Mouse (Mus musculus) stomach, postnatal 0 days (tissue): ENCODE results near the gene Tgfbr1. TPM values are rescaled to one million over a fixed set of nuclear protein-coding genes. Genes with fewer than 3 reads are reported as not detected.

Source experiments
- ATAC-seq: fragments of 200-750 bp; cut with Nextera tagmentation; 2 replicates; pipeline ENCODE4 v1.8.0; 2017; ENCODE audit not compliant: low FRiP score, low TSS enrichment
- DNase-seq: peaks from one replicate; pipeline ENCODE4 v3.0.0-alpha.2; 2016; ENCODE audit warnings: low spot score
- H3K27ac ChIP-seq: fragments of 300-500 bp; sonication (generic); replicated peaks from 2 replicates; pipeline ENCODE4 v1.5.1; 2014; ENCODE audit warnings: mild to moderate bottlenecking, control low read depth
- H3K27me3 ChIP-seq: fragments of 300-500 bp; sonication (generic); 2 replicates; pipeline ENCODE4 v1.6.1; 2014; ENCODE audit warnings: low read length; ENCODE audit not compliant: control insufficient read depth, insufficient read depth
- H3K36me3 ChIP-seq: fragments of 300-500 bp; sonication (generic); 2 replicates; pipeline ENCODE4 v1.6.1; 2014; ENCODE audit warnings: low read length, mixed read lengths; ENCODE audit not compliant: control insufficient read depth, insufficient read depth
- H3K4me1 ChIP-seq: fragments of 300-500 bp; sonication (generic); replicated peaks from 2 replicates; pipeline ENCODE4 v1.6.1; 2014; ENCODE audit warnings: antibody characterized with exemption; ENCODE audit not compliant: control insufficient read depth, insufficient read depth
- H3K4me2 ChIP-seq: fragments of 300-500 bp; sonication (generic); replicated peaks from 2 replicates; pipeline ENCODE4 v1.6.1; 2014; ENCODE audit warnings: low read depth, mild to moderate bottlenecking, control low read depth, moderate library complexity
- H3K4me3 ChIP-seq: fragments of 300-500 bp; sonication (generic); 2 replicates; pipeline ENCODE4 v1.5.1; 2014; ENCODE audit warnings: low read depth, low read length, control low read depth
- H3K9ac ChIP-seq: fragments of 300-500 bp; sonication (generic); 2 replicates; pipeline ENCODE4 v1.6.1; 2014; ENCODE audit warnings: mild to moderate bottlenecking, low read length, control low read depth, mixed read lengths
- H3K9me3 ChIP-seq: fragments of 300-500 bp; sonication (generic); 2 replicates; pipeline ENCODE4 v1.6.1; 2016; ENCODE audit warnings: low read length; ENCODE audit not compliant: control insufficient read depth
- CTCF ChIP-seq: IDR thresholded peaks from 2 replicates; pipeline ENCODE4 v1.5.1; 2016; ENCODE audit warnings: antibody characterized with exemption, low read depth, mild to moderate bottlenecking, moderate library complexity
- EP300 ChIP-seq: optimal IDR thresholded peaks from 2 replicates; pipeline ENCODE3; 2016; ENCODE audit warnings: antibody characterized with exemption
- WGBS: fragments of 180-500 bp; shearing (Covaris S2); extraction: QIAGEN DNeasy Blood & Tissue Kit; methylation state at CpG from one replicate; pipeline ENCODE4 v1.1.7; 2014; 5-methylcytosine and 5-hydroxymethylcytosine counted together
- polyA plus RNA-seq: library from polyadenylated mRNA; unstranded; fragments of >200 nt; fragmentation: Nextera tagmentation; extraction: Ambion mirVana; gene quantifications from 2 replicates; pipeline ENCODE4 v1.2.1, GENCODE M21; 2015

Tgfbr1 gene
- 8.7 and 9.4 TPM in 2 replicates for polyA plus RNA-seq

DNA sequence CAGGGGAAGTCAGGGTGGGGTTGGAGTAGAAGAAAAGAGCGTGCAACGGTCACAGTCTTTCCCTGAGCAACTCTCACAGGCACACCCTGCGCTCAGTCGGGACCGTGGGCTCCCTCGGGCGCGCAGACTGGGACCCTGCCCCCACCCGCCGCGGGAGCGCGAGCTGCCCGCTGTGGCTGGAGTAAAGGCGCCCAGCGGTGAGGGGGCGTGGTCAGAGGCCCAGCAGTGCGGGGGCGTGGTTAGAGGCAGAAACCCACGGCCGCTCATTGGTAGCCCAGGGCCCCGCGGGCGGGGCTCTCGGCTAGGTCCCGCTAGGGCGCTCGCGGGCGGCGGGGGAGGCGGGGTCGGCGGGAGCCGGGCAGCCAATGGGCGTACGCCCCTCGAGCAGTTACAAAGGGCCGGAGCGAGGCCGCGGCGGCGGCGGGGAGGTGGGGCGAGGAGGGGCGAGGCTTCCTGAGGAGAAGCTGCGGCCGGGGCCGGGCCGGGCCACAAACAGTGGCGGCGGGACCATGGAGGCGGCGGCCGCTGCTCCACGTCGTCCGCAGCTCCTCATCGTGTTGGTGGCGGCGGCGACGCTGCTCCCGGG lies at the start of gene Tgfbr1:
Tgfbr1 (plus strand) TSS at position 420 of the 586 bp plus-strand sequence.
- Histone ChIP-seq H3K9me3 (no peaks in the 10 kb centered on the region), H3K9ac (peak within 1 kb of the TSS; percentile 90), H3K4me3 (peak within 1 kb of the TSS; percentile 87), H3K27me3 (no peaks in the 10 kb centered on the region), H3K27ac (peak within 1 kb of the TSS; percentile 96), H3K4me1 (no peaks in the 10 kb centered on the region), H3K36me3 (no peaks in the 10 kb centered on the region), H3K4me2 (peak within 1 kb of the TSS; percentile 98)
- WGBS = under 1% methylated on average over 52 of the region's 65 CpGs
- no peak for TF ChIP-seq EP300
- TF ChIP-seq CTCF = no peak
- peak; percentile 99 for ATAC-seq
- DNase-seq = peak; percentile 99

DNA sequence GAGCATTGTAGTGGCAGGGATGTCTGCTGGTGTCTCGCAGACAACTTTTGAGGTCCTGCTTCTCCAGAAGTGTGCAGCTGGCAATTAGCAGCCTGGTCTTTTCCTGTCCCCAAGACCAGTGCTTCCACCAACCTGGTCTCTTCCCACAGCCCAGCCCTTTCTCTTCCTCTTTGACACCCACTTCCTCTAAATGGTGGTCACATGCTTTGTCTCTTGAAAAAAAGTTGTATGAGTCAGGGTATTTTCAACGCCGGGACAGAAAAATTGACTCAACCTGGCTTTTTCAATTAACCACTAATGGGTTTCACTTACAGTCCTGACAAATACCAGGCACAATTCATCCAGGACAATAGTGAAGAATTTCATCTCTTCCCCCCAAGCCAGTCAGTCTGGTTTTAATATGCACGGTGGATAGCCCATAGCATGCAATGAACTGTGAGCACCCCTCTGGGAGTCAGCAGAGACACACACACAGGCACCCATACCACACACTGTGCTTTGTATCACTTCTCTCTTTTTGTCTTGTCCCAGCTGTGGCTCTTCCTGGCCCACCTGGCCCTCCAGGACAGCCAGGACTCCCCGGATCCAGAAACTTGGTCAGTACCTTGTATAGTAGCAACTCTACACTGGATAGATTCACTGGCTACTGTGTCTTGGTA lies 49.6 kb upstream of the Tgfbr1 start:
- H3K4me3 ChIP-seq = no peak overlapping the region
- no peak overlapping the region for H3K9ac ChIP-seq
- DNase-seq = no peak
- 0 out of 2 replicates have a peak, but pooled peaks cover 9% of the 10 kb centered on the region for H3K9me3 ChIP-seq
- 0 out of 2 replicates have a peak, but pooled peaks cover 2% of the 10 kb centered on the region for H3K36me3 ChIP-seq
- no peaks in the 10 kb centered on the region for H3K4me1 ChIP-seq
- no peak for TF ChIP-seq EP300
- no peak for TF ChIP-seq CTCF
- H3K27me3 ChIP-seq = no peaks in the 10 kb centered on the region
- 0 out of 2 replicates have a peak, but pooled peaks have one; percentile 24 for ATAC-seq
- no peak overlapping the region for H3K27ac ChIP-seq
- 62% methylated on average over 5 of the region's 5 CpGs for WGBS
- H3K4me2 ChIP-seq = no peak overlapping the region

GRCm38 (mm10) chr4:47309886-47310625 lies 43.0 kb upstream of the Tgfbr1 start:
- Histone ChIP-seq H3K4me1 (no peaks in the 10 kb centered on the region), H3K9ac (no peak overlapping the region), H3K27ac (no peak overlapping the region), H3K4me3 (no peak overlapping the region), H3K27me3 (no peaks in the 10 kb centered on the region), H3K4me2 (no peak overlapping the region), H3K9me3 (no peaks in the 10 kb centered on the region), H3K36me3 (peaks cover 2% of the 10 kb centered on the region; the same call in 1 of the 2 replicates)
- ATAC-seq (no peak), DNase-seq (no peak)
- 72% methylated on average over 12 of the region's 12 CpGs for WGBS
- no peak for TF ChIP-seq CTCF

- no peaks in the 10 kb centered on the region for H3K27me3 ChIP-seq
- H3K36me3 ChIP-seq = peaks cover 2% of the 10 kb centered on the region; the same call in 1 of the 2 replicates
- 41% methylated on average over 6 of the region's 6 CpGs for WGBS
- no peak for TF ChIP-seq CTCF
- no peak for TF ChIP-seq EP300
- no peak overlapping the region for H3K27ac ChIP-seq
- peak; percentile 81 for ATAC-seq
- no peak overlapping the region for H3K4me2 ChIP-seq
- no peaks in the 10 kb centered on the region for H3K4me1 ChIP-seq
- no peaks in the 10 kb centered on the region for H3K9me3 ChIP-seq
- H3K9ac ChIP-seq = no peak overlapping the region
- peak; percentile 57 for DNase-seq
- H3K4me3 ChIP-seq = no peak overlapping the region
These were observed 42.2 kb upstream of the Tgfbr1 start for GRCm38 (mm10) chr4:47310812-47311211.

GRCm38 (mm10) chr4:47311467-47311866 lies 41.6 kb upstream of the Tgfbr1 start:
- Histone ChIP-seq H3K36me3 (peaks cover 2% of the 10 kb centered on the region; the same call in 1 of the 2 replicates), H3K27me3 (no peaks in the 10 kb centered on the region), H3K4me3 (no peak overlapping the region), H3K9me3 (no peaks in the 10 kb centered on the region), H3K4me2 (no peak overlapping the region), H3K9ac (no peak overlapping the region), H3K4me1 (no peaks in the 10 kb centered on the region), H3K27ac (no peak overlapping the region)
- 89% methylated on average over 6 of the region's 6 CpGs for WGBS
- TF ChIP-seq CTCF = no peak
- no peak for TF ChIP-seq EP300
- DNase-seq = no peak
- ATAC-seq = no peak

DNA sequence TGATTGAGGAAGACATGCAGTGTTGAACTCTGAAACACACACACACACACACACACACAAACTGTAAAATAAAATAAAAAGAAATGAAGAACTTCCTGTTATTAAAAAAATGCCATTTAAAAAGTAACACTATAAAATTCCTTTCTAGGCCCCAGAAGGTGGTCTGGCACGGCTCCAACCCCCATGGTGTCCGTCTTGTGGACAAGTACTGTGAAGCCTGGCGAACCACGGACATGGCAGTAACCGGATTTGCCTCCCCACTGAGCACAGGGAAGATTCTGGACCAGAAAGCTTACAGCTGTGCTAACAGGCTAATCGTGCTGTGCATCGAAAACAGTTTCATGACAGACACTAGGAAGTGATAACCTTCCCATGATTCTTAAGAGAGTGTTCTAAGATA lies 41.1 kb upstream of the Tgfbr1 start:
- no peak overlapping the region for H3K9ac ChIP-seq
- H3K27me3 ChIP-seq = no peaks in the 10 kb centered on the region
- no peak for TF ChIP-seq CTCF
- TF ChIP-seq EP300 = no peak
- H3K9me3 ChIP-seq = no peaks in the 10 kb centered on the region
- DNase-seq = no peak
- no peak overlapping the region for H3K27ac ChIP-seq
- no peak for ATAC-seq
- peaks cover 2% of the 10 kb centered on the region; the same call in 1 of the 2 replicates for H3K36me3 ChIP-seq
- H3K4me2 ChIP-seq = no peak overlapping the region
- H3K4me3 ChIP-seq = no peak overlapping the region
- 71% methylated on average over 7 of the region's 7 CpGs for WGBS
- no peaks in the 10 kb centered on the region for H3K4me1 ChIP-seq
